Mouse (Mus musculus) layer of hippocampus, postnatal 14 days (tissue): Measurements from ENCODE around the gene Ttc9c. TPM values are rescaled to one million over a fixed set of nuclear protein-coding genes. Genes with fewer than 3 reads are reported as not detected.
"Not testable (repeated sequence)": the region's sequence is repeated elsewhere in the genome, so short reads cannot be mapped to it uniquely, and the experiment has no call there.

Experiments
- DNase-seq, 2 experiments: peaks; one replicate each; pipeline ENCODE4 v3.0.0; 2021 to 2022; ENCODE audit warnings: low spot score in 2 of 2, mixed read lengths in 1 of 2
- long read RNA-seq, 2 experiments: library from polyadenylated mRNA; stranded (forward); transcript quantifications; one replicate each; pipeline ENCODE4 v2.0.0; 2021
- total RNA-seq, 2 experiments: library from RNA; stranded (reverse); gene quantifications; 2 replicates each; pipeline ENCODE4 v1.2.3; 2021

Gene Ttc9c
- 10 to 100 TPM; 29.8 to 32.1 TPM for total RNA-seq
- long read RNA-seq, experiment 1, transcript Ttc9c-201 (3 exons, 1,585 nt), result major isoform, 9 of 12 reads
- long read RNA-seq, experiment 1, partial matches to known transcripts, result 0 of 12 reads
- long read RNA-seq, experiment 1, other reads (novel, unspliced or antisense), result 1 of 12 reads
- long read RNA-seq, experiment 2, transcript Ttc9c-201 (3 exons, 1,585 nt), result major isoform, 12 of 22 reads
- long read RNA-seq, experiment 2, partial matches to known transcripts, result 2 of 22 reads
- long read RNA-seq, experiment 2, other reads (novel, unspliced or antisense), result 4 of 22 reads

GRCm38 (mm10) chr19:8818801-8819595 lies at the start of gene Ttc9c:
Gene Ttc9c, minus strand, starts transcription at chr19:8819333.
- DNase-seq, result peak; percentile 98 to 99

DNA sequence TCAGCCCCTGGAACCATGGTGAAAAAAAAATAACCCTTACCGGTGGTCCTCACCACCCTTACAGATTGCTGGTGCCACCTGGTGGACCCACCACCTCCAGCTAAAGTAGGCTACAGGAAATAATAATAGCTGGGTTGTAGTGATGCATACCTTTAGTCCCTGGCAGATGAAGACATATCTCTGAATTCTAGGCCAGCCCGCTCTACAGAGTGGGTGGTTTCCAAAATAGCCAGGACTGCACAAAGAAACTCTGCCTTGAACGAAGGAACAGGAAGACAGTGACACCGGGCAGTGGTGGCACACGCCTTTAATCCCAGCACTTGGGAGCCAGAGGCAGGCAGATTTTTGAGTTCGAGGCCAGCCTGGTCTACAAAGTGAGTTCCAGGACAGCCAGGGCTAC lies 45.1 kb upstream of the Ttc9c start:
- no peak for DNase-seq

DNA sequence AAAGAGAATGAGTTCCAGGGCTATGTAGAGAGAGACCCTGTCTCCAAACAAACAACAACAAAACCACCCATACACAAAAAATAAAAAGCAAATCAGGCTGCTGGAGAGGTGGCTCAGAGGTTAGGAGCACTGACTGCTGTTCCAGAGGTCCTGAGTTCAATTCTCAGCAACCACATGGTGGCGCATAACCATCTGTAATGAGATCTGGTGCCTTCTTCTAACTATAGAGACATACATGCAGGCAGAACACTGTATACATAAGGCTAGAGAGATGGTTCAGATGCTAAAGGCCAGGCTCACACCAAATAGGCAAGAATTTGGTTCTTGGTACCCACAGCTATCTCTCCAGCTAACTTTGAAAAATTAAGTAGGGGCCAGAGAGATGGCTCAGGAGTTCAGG lies 39.9 kb upstream of the Ttc9c start:
- no peak for DNase-seq

DNA sequence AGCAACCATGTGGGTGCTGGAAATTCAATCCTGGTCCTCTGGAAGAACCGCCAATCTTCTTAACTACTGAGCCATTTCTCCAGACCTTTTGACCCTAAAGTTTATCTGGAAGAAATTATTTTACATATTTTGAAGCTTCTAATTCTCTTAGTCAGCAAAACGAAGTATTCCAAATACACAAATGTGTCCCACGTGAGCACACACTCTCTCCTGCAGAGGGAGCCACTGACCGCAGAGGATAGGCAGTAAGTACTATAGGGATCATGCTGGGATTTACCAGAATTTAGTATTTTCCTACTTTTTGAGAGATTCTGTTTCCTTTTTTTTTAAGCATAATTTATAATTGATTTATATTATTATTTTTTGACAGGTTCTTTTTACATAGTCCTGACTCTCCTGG lies 38.6 kb upstream of the Ttc9c start:
- DNase-seq, result no peak

- DNase-seq, result no peak
Measured at GRCm38 (mm10) chr19:8853117-8853516, 34.0 kb upstream of the Ttc9c start.

GRCm38 (mm10) chr19:8852236-8852928 lies 33.2 kb upstream of the Ttc9c start:
- no peak for DNase-seq

- no peak for DNase-seq
Measured at GRCm38 (mm10) chr19:8851639-8852038, 32.5 kb upstream of the Ttc9c start.

DNA sequence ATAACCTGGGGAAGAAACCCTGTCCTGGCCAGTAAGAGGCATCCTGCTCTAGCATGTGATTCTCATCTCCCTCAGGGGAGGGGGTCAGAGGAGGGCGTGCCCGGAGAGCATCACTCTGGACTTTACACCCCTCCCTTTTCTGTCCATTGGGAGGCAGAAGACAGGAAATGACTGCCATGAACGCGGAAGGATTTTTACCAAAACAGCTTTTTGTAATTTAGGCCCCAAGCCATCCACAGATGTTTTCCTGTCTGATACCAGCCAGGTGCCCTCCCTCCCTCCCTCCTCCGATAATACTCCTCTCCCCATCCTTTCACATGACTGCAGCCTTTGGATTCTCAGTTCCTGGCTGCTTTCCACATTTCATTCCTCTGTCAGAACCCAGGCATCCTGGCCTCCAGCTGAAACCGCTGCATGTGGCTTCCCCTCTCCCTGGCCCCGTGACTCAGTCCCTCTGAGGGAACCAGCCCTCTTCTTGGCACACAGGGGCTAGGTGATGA lies 31.3 kb upstream of the Ttc9c start, which contains the start of gene Lrrn4cl:
Gene Lrrn4cl, plus strand, starts transcription at position 367 of the 500 bp plus-strand sequence.
- DNase-seq, result no peak

DNA sequence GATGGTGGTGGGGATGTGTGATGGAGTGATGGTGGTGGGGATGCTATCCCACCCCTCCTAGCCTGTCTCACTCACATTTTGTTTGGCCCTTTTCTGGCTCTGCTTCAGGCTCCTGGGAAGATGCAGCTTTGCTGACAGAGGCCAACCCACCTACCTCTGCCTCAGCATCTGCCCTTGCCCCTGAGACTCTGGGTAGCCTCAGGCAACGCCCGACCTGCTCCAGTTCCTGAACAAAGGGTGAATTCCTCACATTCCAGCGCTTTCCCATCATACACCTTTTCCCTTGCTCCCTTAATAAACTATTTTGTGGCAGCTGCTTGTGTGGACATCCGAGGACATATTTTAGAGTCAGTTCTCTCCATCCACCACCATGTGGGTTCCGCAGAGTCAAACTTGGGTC lies 29.2 kb upstream of the Ttc9c start:
- no peak for DNase-seq

GRCm38 (mm10) chr19:8844371-8845129 lies 25.4 kb upstream of the Ttc9c start:
- DNase-seq, result peak; percentile 70 to 83

DNA sequence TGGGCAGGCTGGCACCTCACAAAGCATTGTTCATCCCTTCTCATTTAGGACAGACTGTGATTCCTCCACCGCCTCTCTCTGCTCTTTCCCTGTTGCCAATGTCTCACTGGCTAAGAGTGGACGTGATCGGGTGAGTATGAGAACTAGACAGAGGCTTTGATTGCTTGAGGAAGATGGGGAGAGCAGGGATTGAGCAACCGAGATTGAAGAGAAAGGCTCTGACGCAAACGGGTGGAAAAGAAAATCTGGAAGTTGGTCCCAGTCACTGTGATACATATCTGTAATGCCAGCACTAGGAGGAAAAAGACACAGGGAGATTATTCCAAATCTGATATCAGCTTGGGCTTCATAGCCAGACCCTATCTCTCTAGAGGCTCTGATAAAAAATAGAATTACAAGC lies 23.8 kb upstream of the Ttc9c start:
- DNase-seq, result no peak

GRCm38 (mm10) chr19:8841012-8841411 lies 21.9 kb upstream of the Ttc9c start:
- DNase-seq, result no peak

GRCm38 (mm10) chr19:8839908-8840791 lies 21.0 kb upstream of the Ttc9c start:
- DNase-seq, result peak; percentile 63 to 76

DNA sequence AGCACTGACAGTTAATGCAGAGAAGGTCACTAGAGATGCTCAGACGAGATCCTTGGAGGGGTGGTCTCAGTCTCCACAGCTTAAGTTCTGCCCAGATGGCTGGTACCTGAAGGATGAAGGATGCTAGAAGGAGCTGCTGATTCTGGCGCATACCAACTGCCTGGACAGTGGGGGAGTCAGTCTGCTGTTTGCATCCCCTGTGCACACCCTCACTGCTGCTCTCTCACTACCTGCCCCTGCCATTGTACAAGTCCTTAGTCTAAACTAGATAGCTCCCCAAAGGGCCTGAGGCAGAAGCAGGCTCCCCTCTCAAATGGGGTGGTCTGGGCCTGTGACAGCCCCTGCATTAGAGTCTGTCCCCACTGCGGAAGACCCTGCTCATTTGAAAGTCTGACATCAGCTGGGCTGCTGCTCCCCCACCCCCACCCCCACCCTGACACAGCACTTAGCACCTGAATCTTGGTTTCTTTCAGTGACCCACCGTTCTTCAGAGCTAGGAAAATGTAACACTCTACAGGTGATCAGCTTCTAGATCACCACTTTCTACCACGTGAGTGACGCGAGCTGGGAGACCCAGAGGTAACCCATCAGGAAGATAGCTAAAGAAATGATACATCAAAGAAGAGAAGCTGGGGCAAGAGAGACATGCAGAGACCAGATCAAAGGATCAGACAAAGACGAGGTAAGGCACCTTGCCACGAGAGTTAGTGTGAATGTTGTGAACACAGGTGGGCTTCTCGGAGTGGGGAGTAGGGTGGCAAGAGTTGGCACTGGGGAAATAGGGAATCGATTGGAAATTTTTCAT lies 20.2 kb upstream of the Ttc9c start, which contains the start of gene Gng3:
Gene Gng3, minus strand, starts transcription at position 92 of the 805 bp plus-strand sequence.
- peak; percentile 76 to 81 for DNase-seq

DNA sequence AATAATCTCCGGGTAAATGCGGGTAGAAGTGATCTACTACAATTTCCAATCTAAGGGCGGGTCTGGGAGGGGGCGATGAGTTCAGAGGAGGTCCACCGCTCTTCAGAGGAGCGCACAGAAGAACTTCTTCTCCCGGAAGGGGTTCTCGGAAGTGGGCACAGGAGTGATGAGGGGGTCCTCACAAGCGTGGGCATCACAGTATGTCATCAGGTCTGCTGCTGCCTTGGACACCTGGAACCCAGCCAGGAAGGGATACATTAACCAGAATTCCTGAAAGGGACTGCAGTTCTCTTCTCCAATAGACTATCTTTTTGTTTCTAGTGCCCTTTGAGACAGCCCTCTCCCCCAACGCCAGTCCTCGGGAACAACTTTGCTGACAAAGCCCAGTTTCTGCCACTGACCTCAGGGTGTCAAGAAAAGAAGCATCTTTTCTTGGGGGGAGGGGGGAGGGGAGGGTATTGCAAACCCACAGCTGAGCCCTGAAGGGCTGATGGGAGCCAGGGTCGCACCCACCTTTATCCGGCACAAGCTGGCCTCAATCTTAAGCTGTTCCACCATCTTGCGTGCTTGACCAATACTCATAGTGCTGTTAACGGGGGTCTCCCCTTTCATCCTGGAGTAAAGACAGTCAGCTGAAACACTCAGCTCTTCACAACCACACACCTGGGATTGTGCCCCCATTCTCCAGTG lies 19.1 kb upstream of the Ttc9c start:
- peak in 1 of 2 experiments; percentile 64 for DNase-seq

DNA sequence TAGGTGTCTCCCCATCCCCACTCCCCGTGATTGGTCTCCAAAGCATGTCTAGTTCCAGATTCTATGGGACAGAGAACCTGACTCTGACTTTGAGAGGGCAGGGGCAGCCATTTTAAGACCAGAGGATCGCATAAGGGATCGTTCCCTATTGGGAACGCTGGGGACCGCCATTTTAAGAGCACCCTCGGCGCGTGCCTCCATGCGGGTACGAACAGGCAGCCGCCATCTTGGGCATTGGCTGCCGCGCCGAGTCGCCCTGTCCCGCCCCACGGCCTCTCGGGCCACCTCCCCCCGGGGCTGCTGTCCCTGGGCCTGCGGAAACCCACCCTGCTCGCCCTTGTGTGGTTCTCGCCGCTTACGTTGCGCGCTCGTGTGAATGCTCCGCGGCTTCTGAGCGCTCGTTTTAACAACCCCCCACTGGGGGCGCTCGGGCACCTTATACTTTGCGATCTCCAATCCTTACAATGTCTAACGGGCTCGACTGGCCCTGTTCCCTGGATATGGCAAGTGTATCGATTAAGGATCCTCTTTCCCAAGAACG lies 18.2 kb upstream of the Ttc9c start, which contains the start of gene Bscl2:
Gene Bscl2, plus strand, starts transcription at position 217 of the 541 bp plus-strand sequence.
- DNase-seq, result peak; percentile 92

DNA sequence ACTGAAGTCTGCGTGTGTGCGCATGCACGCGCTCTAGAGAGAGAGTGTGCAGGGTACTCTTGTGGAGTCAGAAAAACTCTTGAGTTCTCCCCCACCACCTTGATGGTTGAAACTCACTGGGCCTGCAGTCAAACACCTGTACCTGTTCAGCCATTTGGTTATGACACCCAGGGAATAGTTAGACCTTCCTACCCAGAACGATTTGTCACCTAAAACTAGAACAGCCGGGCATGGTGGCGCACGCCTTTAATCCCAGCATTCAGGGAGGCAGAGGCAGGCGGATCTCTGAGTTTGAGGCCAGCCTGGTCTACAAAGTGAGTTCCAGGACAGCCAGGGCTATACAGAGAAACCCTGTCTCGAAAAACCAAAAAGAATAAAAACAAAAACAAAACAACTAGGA lies 17.2 kb upstream of the Ttc9c start:
- not testable (repeated sequence) for DNase-seq

DNA sequence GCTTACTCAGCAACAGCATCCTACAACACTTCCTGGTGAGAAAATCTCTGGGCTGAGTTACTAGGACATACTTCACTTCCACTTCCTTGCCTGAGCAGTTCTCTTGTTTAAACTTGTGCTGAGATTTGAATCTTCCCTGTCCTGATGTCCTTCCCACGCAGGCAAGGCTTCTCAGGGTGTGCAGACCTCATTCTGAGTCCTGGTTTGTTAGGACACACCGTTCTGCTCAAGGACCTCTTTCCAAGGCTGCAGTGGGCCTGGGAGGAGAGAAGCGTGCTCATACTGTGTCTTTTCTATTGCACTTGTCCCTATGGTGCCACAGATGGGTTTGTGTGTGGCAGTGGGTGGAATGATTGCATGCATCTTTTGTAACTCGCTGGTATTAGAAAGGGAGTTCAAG lies 13.8 kb upstream of the Ttc9c start:
- DNase-seq, result no peak
